Mouse (Mus musculus) frontal cortex, postnatal 10 days (tissue): ENCODE measurements around the gene Gm10439.
"Not testable (repeated sequence)": the region's sequence is repeated elsewhere in the genome, so short reads cannot be mapped to it uniquely, and the experiment has no call there.

Experiments used
- DNase-seq, 2 experiments: peaks; one replicate each; pipeline ENCODE4 v3.0.0; 2022; ENCODE audit warnings: low spot score in 2 of 2, mixed read lengths in 1 of 2

Gm10439 gene

GRCm38 (mm10) chrX:149594270-149594669 lies at the start of gene Gm10439:
Gene Gm10439, plus strand, starts transcription at chrX:149594570.
- DNase-seq = not testable (repeated sequence)
